Mouse (Mus musculus): Measurements from ENCODE around the gene Nt5dc2.

- TF ChIP-seq CTCF (IDR thresholded peaks at IDR 0.05; ENCODE audit: extremely low read depth, insufficient read length, insufficient replicate concordance, low read depth, low read length) = no peak
- TF ChIP-seq POLR2A (IDR thresholded peaks at IDR 0.05; ENCODE audit: low read depth, low read length) = no peak
These were observed 1.2 kb downstream of the Nt5dc2 start for GRCm38 (mm10) chr14:31132031-31132430.
